Mouse (Mus musculus) cerebellum, postnatal 4 days (tissue): ENCODE measurements at regions not wholly inside any gene's neighbourhood (a gene's known extent, or its start where the extent isn't known, plus 50 kb on each side); places are given as distances from the start of the nearest gene placed in this dataset.

Experiments used
- DNase-seq, 2 experiments: peaks; one replicate each; pipeline ENCODE4 v3.0.0; 2022; ENCODE audit warnings: low spot score in 2 of 2, mixed read lengths in 1 of 2

DNA sequence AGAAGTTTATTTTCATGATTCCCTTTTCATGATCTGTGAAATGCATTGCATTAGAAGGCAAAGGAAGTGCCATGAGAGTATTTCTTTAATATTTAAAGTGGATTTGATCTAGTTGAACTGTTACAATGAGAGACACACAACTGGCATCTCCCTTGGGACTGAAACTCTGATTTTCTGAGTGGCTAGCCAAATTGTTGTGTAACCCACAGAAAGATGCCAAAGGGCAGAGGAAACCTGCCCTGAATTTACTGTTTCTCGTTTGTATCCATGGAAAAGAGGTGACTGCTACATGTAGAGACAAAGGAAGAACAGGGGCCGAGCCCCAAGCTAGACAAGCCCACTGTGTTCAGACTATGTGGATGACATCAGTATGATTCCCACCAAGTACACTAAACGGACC is 360.4 kb upstream of the Cited2 start:
- DNase-seq = no peak

DNA sequence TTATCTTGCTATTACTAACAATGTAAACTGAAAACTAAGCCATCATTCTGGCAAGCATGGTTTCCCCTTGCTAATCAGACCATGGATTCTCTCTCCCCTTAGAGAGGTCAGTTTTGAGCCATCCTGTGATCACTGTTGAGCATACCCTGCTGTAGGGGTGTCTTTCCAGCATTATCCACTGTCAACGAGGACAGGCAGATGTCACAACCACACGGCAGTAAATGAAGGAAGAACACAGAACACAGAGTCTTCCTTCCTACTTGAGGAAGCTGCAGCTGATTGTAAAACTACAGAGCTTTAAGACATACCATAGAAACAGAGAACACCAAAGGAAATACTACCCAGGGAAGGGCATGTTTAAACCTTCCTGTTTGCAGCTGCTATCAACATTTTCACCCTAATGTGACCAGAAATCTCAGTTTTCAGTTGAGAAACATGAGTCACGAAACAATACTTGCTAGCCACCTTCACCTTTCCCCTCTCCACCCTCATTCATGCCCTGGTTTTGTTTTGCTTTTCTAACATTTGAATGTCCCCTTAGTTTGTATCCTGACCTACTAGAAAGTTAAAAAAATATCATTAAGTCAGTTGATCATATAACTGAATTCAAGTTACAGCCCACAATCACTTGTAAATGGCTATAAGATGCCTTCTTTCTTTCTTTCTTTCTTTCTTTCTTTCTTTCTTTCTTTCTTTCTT is 356.8 kb upstream of the Cited2 start:
- no peak for DNase-seq

DNA sequence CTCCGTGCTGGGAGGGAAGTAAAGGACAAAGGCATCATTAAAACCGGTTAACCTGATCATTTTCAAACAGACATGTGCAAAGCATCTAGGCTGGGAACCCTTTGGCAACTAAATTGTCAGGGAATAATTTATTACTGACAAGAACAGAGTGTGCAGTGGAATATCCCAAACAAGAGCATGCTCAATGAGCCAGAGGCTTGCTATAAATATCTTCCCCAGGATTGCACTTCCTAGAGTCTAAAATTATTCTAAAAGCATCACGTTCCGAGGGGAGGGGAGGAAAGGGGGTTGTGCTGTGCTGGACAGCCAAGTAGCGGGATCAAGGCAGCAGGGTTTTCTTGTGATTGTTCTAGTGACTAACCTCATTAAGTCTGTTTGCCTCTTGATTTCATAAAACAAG is 356.0 kb upstream of the Cited2 start:
- DNase-seq = no peak

DNA sequence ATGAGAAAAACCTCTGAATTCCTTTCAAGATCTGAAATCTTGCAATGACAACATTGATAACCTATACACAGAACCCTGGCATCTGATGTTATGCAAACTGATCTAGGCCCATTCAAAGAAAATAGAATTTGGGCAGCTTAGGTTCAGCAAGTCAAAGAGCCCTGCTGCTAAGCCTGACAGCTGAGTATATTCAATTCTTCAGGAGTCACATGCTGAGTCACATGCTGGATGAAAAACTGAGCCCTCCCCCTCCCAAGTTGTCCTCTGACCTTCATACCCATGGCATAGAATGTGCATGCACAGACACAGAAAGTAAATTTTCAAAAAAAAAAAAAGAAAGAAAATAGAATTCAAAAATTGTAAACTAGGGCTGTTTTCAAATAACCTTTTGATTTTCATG is 355.6 kb upstream of the Cited2 start:
- DNase-seq = no peak

DNA sequence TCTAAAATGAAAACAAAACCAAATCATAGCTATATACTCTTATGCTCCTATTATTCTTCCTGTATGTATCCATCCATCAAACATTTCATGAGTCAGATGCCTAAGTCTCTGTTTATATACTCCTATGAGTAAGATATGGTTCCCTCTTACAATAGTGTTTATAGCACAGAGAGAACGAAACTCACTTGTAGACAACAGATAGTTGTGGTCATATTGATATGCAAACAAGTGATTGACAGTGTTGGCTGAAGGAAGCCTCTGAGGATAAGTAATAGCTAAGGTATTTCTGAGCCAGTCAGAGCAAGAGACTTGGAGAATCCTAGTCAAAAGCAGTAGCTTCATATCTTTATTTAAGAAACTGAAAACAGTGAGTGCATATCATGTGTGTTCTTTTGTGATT is 354.4 kb upstream of the Cited2 start:
- no peak for DNase-seq

DNA sequence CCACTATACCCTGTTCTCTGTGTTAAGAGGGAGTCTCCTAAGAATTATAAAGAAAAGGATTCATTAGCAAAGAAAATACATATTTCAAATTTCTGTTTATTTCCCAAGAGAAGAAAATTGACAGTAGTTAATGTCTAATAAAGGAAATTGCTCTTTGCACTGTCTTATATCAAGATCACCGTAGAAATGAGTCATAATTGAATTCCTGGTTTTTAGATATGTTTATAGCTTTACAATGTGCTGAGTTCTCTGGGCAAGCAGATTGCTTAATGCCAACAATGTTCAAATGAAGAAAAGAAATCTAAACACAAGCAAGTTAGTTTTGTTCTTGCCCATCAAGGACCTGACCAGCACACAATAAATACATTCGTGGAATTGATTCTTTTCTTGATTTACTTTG is 350.1 kb upstream of the Cited2 start:
- no peak for DNase-seq

DNA sequence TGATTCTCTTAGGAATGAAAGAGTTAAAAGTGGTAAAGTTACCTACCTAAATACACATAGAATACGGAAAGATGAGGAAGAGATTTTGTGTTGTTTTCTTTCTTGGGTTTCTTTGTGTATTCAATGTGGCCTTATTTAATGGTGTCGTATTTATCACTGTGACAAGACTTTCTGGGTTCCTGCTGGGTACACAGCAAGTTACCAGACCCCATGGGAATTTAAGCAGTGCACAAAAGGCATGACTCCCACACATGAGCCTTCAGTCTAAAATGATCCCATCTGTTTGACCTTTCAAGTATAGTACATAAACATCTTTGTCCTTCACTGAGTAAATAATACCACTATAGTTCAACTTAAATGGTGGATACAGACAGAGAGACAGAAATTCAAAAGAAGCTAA is 349.0 kb upstream of the Cited2 start:
- DNase-seq = no peak

DNA sequence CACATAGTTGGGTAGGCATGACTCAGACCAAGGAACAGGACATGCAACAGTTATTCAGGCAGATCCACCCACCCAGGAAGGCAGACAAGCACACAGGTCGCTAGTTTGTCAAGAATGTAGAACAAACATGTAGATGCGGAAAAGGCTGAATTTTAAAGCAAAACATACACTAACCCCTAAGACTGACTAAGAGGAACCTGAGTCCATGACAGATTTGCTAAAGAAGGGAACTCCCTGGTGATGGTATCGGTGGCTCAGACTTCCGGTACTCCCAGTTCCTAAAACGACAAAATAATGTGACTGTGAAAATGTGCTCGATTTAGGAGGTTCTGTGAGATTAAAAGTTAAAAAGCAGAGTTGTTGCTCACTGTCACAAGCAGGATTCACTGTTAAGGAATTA is 340.0 kb upstream of the Cited2 start:
- no peak for DNase-seq

DNA sequence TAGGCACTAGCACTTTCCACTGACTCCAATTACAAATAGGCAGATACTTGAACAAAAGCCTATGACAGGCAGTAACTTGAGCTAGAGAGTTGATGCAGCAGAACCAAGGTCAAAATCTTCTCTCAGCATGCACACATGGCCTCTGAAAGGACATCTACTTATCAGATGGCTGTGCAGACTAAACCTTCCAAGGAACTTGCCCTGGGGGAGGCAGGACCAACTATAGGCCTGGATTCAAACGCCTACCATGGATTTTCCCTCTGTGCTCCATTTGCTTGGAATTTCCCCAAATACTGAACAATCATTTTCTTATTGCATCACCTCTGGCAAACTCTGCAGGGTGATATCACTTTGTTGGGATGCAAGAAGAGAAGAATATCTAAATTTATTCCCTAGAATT is 337.8 kb upstream of the Cited2 start:
- DNase-seq = no peak

DNA sequence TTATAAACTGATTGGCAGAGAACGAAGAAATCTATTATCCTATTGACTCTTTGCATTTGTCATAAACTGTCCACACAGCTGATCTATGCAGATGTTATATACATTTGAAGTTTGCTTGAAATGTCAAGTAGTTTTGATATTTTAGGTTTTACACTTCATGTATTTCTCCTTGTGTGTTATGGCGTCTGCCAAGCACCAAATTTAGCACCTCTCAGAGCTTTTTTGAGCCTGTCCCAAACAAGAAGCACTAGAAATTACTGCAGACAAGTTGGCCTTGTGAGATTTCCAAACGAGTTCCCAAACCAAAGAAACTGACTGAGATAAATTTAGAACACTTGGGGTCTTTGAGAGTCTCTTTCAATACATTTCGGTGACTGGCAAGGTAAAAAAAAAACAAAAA is 335.7 kb upstream of the Cited2 start:
- DNase-seq = no peak

DNA sequence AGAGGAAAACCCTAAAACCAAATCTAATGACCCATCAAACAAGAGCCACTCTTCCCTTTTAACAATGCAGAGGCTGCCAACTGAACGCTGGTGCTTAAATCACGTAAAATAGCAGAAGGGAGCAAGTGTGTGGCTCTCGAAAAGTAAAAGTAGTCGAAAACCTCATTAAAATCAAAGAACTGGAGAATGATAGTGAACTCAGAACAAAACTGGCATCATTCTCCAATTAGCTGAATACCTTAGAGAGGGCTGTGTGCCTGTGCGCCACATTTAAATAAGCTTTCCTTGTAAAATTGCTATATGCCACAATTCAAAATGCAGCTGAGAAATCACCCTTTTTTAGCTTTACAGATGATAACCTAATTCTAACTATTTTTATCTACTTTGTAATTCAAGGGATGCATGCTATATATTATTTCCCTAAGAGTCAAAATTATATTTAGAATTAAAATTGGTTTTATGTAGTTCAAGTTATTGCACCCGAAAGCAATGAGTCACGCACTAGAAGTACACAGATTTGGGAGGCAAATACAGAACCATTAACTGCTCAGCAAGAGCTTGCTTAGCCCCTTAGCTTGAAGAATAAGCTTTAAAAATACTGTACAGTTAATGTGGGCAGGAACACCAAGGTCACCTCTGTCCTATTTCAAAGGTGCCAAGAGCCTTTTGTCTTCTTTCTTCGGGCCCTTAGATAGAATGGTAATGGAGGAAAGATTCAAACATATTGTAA is 327.4 kb upstream of the Cited2 start:
- no peak for DNase-seq

DNA sequence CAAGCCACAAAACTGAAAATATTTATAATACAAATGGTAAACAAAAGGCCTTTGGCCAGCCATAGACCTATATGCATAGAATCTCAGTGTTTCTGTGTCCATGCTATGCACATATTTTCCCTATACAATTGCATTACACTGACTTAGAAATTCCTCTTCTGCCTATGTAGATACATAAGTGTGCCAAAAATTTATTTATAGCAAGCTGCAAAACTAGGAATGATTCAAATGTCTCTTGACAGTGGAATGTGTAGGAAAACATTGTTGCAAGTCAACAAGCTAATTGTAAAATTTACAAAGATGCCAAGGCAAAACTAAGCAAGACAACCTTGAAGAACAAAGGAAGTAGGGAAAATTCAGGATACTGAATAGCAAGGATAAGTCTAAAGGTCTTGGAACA is 319.1 kb upstream of the Cited2 start:
- no peak for DNase-seq

DNA sequence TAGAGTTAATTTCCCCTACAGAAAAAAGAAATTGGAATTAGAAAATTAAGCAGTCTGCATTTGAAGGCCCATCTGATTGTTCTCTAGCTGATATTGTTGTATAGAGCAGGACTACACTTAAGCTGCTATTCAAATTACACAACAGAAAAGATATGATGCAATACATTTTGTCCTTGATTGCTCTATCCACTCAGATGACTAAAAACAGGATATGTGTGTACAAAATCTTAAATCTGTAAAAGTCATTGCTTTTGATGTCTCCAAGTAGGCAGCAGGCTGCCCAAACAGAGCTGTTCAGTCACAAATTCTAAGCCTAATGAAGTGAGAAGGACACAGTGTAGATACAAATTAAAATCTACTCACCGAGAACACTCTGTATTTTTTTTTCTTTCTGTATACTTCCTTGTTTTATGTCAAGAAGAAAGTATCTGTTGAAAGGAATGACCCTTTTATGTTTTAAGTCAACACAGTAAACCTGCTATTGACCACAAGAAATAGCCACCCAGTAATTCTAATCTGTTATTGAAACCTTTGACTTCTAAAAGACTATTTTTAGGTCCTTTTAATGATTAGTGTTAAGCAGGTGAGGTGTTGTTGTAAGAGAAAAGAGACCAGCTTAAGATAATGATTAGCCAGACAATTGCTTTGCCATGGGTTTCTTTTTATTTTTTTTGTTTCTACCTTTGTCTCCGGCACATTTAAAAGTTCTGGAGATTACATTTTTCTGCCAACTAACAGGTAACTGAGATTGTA is 315.0 kb upstream of the Cited2 start:
- DNase-seq = no peak

DNA sequence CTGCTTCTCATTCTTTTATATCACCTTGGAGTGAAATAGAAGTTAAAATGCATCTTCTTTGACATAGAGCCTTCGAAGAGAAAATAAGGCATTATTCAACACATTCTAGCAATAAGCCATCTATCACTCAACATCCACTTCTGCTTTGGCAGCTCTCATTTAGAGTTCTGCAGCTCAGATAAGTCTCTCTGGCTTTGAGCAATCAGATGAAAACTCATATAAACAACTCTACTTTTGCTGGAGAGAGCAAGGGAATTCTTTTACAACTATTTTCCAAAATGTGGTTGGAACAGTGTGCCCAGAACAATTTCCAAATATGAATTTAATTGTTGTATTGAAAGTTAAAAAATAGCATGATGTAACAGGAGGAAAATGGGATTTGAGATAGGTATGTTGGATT is 314.2 kb upstream of the Cited2 start:
- DNase-seq = no peak

DNA sequence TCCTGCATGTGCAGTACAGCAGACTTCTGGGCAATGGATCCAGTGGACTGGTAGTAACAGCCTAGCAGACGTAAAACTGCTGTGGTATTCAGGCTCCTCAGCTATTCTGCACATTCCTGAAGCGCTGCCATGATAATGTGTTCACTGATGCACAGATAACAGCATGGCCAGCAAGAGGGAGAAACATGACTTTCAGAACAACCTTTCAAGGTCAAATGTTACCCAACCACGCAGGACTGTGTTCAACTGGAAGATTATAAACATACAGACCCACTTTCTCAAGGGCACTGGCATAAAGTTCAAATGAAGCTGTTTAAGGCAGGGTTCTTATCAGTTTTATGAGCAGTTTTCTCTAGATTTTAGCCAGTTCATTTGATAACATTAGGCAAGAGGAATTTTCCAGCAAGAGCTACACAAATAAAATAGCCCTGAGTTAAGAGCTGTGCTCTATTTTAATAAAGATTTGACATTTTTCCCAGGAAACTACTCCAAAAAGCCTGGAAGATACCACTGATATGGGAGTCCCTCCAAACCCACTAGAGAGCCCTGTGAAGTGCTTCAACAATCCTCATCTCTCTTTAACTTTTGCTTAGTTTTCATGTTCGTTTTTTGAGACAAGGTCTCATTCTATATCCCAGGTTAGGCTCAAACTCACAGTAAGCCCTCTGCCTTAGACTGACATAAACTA is 311.6 kb upstream of the Cited2 start:
- DNase-seq = no peak

DNA sequence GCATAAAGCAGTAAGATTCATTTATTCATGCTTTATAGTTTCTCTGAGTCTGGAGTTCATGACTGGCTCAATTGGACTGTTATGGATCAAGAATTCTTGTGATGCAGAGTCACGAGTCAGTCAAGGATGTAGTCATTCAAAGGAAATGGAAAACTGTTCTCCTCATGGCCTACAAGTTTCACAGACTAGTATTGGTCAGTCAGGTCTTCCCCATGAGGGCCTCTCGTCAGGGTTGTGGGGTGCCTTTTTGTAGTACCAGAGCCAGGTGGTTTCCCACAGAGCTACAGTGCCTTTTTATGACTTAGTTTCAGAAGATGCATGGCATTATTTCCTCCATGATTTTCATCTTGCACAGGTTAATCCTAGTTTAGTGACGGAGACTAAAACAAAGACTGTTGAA is 307.9 kb upstream of the Cited2 start:
- DNase-seq = no peak

DNA sequence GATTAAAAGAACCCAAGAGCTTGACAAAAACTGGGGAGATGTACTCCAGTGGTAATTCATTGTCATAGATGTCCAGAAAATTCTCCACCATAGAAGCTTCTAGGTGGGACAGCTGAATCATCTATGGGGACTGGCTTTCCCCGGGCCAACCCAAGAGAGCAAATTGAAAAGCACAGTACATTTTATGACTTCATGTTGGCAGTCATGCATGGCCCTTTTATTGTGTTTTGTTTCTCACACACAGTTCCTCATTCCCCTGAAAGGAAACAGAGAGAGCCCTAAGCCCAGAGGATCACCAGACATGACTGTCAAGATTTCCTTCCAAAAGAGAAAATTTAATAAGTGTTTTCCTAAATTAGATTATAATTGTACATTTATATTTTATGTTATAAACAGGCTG is 306.9 kb upstream of the Cited2 start:
- no peak for DNase-seq

DNA sequence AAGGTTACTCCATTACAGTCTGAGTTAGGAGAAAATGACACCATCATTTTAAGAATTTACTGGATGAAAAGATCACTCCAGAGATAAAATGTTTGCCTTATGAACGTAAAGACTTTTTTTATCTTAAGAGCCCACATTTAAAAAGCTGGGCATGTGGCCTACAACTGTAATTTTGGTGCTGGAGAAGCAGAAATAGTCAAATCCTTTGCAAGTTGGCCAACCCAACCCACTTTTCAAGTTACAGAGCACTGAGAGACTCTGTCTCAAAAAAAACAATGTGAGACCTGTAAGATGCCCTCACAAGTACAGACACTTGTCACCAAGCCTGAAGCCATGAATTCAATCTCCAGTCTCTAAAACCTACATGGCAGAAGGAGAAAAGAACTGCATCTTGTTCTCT is 305.6 kb upstream of the Cited2 start:
- DNase-seq = no peak

DNA sequence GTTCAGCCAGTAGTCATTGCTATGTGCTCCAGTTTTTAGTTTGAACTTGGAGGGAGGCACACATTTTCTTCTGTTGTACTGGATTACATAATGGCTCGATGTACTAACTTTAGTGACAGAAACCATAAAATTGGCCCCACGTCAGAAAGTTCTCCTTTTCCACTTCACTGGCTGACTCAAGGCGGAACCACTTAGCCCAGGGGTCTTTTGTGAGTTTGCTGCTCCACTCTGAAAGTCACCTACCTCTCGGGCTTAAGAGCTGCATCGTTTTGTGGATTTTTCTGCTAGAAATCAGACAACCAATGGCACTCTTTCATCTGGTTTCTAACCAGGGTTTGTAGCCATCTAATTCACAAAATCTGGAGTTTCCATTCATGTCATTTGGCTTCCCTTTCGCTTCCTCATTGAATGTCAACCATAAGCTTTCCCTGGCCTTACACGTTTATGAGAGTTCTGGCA is 304.8 kb upstream of the Cited2 start:
- DNase-seq = no peak

DNA sequence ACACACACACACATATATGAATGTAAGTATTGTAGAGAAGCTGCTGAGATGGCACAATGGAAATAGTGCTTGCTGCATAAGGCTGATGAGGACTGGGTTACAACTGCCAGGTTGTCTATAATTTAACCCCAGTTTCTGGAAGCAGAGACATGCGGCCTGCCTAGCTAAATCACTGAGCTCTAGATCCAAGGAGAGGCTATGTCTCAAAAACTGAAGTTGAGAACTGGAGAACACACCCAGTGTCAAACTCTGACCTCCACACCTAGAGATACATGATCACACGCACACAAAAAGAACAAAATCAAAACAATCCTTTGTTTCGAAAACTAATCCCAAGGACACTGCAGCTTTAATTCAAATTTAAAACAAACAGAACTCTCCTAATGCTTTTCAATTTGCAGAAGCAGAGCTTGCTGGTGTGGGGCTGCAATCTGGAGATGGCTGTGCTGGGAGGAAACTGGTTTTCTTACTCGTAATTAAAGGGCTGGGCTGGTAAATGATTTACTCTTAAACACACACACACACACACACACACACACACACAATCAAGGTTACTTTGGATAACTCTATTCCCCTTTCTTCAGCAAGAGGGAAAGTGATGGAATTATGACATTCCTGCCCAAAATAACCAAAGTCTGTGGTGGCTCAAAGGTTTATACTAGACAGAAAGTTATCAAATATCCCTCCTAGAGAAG is 299.3 kb upstream of the Cited2 start:
- DNase-seq = no peak

DNA sequence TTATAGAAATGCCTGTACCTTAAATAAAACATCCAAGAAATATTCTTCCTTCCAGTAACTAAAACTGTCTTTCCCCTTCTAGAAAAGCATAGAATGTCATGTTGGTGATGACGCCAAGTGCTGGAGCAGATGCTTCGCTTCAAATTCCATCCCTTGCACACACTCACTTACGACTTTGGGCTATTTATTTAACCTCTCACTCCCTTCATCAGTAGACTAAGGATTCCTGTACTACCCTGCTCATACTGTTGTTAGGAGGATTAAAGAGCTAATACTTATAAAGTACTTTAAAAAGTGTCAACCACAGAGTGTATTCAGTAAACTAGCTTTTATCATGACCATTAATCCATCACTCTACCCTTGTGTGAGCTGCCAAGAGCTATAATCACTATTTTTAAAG is 296.8 kb upstream of the Cited2 start:
- DNase-seq = no peak

DNA sequence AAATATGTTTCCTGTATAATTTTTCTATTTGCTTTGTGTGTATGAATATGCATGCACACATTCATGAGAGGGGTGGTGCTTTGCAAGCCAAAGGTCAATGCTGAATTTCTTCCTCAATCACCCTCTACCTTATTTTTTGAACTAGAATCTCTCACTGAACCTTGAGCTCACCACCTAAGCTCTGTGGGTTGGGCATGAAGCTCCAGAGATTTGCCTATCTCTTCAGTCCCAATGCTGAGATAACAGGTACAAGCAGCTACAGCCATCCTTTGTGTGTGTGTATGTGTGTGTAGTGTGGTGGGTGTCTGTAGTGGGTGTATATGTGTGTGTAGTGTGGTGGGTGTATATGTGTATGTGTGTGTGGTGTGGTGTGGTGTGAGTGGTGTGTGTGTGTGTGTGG is 295.7 kb upstream of the Cited2 start:
- DNase-seq = no peak
